Mouse (Mus musculus): Measurements from ENCODE around the gene Col18a1. TPM values are rescaled to one million over a fixed set of nuclear protein-coding genes. Genes with fewer than 3 reads are reported as not detected.

Gene Col18a1
- 122 and 127 TPM in 2 replicates for polyA plus RNA-seq (2016; fragmentation: Nextera tagmentation; extraction: Ambion mirVana)

DNA sequence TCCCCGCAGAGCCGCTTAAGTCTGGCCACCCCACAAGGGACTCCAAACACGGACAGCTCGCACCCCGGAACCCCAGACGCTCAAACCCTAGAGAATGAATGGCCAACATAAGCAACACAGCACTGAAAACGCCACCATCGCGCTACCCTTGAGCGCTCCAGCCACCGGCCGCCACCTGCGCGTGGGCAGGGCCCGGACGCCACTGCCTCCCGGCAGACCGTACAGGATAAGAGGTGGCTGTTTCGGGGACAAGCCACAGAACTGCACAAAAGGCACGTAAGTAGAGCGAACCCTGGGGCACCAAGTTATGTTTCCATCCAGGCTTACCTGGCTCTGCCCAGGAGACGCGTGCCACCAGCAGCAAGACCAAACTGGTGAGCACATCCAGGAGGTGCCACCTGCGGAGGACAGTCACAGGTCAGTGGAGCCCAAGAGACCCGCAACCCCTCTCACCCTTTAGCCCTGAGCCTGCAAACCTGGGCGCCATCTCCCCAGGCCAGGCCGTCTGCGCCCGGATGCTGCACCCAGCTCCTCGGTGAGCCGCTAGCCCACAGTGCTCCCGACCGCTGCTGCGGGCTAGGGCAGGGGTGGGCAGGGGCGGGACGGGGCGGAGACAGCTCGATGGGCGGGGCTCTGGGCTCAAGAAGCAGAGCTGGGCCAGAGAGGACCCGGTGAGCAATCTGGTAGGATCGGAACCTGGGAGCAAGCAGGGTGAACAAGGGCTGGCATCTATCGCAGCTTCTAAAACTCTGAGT lies at the start of gene Col18a1:
Col18a1 (minus strand) TSS at position 586 of the 755 bp plus-strand sequence.
- Histone ChIP-seq H3K4me1 (peaks cover 27% of the 10 kb centered on the region), H3K9me3 (no peaks in the 10 kb centered on the region), H3K27me3 (peaks cover 13% of the 10 kb centered on the region), H3K27ac (peak within 1 kb of the TSS; percentile 76), H3K4me2 (replicated peaks) (peak within 1 kb of the TSS; percentile 82), H3K9ac (peak within 1 kb of the TSS; percentile 47), H3K36me3 (no peaks in the 10 kb centered on the region), H3K4me3 (peak within 1 kb of the TSS; percentile 44)
- ATAC-seq (ENCODE audit: insufficient number of reproducible peaks, insufficient read depth, low FRiP score, low TSS enrichment) = peak; percentile 72
- WGBS = 1% methylated on average over 42 of the region's 42 CpGs

DNA sequence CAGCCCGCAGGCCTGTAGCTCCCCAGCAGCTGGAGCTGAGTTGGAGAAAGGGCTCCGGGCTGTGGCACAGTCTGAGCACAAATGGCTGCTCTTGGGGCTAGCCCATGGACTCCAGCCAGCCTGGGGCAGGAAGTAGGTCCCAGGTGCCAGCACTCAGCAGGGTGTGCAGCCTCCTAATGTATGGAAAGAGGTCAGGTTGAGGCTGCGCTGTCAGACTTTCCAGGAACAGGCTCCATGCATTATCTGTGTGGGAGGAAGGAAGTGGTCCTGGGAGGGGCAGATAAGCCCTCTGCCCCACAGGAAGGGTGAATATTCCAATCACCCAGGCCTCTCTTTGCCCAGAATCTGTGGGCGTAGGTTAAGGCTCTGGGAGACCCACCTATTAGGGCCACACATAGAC lies 49.3 kb upstream of the Col18a1 start:
- ATAC-seq (ENCODE audit: insufficient number of reproducible peaks, insufficient read depth, low FRiP score, low TSS enrichment) = no peak
- H3K27me3 ChIP-seq = no peaks in the 10 kb centered on the region
- 62% methylated on average over 4 of the region's 4 CpGs for WGBS
- H3K4me2 ChIP-seq (replicated peaks) = no peak overlapping the region
- no peaks in the 10 kb centered on the region for H3K36me3 ChIP-seq
- H3K4me3 ChIP-seq = no peak overlapping the region
- H3K4me1 ChIP-seq = peaks cover 13% of the 10 kb centered on the region; the same call in 1 of the 2 replicates
- no peaks in the 10 kb centered on the region for H3K9me3 ChIP-seq
- H3K27ac ChIP-seq = peak overlapping the region; percentile 14
- H3K9ac ChIP-seq = no peak overlapping the region

DNA sequence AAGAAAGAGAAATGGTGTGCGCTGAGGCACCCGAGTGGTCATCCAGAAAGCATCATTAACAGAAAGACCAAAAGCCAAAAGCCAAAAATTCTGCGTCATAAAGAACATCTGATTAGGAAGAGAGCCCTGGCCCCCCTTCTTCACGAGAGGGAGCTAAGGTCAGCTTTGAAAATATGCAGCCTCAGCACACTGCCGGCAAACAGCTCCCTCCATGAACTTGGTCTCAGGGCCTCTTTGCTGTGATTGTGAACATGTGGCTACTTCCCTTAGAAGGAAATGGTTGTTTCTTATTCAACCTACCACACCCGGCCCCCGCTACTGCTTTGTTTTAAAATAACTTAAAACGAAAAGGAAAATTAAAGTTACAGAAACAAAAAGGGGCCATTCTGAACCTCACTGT lies 48.2 kb upstream of the Col18a1 start:
- no peaks in the 10 kb centered on the region for H3K36me3 ChIP-seq
- H3K4me1 ChIP-seq = peaks cover 13% of the 10 kb centered on the region; the same call in 1 of the 2 replicates
- H3K9ac ChIP-seq = no peak overlapping the region
- H3K4me2 ChIP-seq (replicated peaks) = no peak overlapping the region
- no peak overlapping the region for H3K27ac ChIP-seq
- no peaks in the 10 kb centered on the region for H3K9me3 ChIP-seq
- H3K27me3 ChIP-seq = no peaks in the 10 kb centered on the region
- no peak overlapping the region for H3K4me3 ChIP-seq
- ATAC-seq (ENCODE audit: insufficient number of reproducible peaks, insufficient read depth, low FRiP score, low TSS enrichment) = no peak
- WGBS = 49% methylated on average over 8 of the region's 8 CpGs

DNA sequence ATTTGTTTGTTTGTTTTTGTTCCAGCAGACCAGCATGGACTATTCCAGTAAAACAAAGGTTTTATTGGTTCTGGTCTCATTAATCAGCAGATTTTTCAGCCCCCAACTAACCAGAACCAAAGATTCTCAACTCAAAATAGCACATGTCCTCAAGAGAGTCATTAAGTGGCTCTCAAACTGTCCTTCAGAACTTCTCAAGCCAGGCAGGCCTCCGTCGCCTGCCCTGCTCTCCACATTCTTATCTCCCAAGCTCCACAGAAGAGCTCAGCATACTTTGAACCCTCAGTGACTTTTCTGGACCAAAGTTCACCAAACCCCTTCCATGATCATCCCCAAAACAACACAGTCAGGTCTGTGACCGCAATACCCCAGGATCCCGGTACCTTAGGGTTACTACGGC lies 47.1 kb upstream of the Col18a1 start:
- 95% methylated on average over 5 of the region's 5 CpGs for WGBS
- H3K27ac ChIP-seq = no peak overlapping the region
- no peak overlapping the region for H3K4me2 ChIP-seq (replicated peaks)
- H3K36me3 ChIP-seq = no peaks in the 10 kb centered on the region
- H3K27me3 ChIP-seq = no peaks in the 10 kb centered on the region
- no peaks in the 10 kb centered on the region for H3K9me3 ChIP-seq
- ATAC-seq (ENCODE audit: insufficient number of reproducible peaks, insufficient read depth, low FRiP score, low TSS enrichment) = no peak
- peaks cover 13% of the 10 kb centered on the region; the same call in 1 of the 2 replicates for H3K4me1 ChIP-seq
- no peak overlapping the region for H3K9ac ChIP-seq
- H3K4me3 ChIP-seq = no peak overlapping the region

DNA sequence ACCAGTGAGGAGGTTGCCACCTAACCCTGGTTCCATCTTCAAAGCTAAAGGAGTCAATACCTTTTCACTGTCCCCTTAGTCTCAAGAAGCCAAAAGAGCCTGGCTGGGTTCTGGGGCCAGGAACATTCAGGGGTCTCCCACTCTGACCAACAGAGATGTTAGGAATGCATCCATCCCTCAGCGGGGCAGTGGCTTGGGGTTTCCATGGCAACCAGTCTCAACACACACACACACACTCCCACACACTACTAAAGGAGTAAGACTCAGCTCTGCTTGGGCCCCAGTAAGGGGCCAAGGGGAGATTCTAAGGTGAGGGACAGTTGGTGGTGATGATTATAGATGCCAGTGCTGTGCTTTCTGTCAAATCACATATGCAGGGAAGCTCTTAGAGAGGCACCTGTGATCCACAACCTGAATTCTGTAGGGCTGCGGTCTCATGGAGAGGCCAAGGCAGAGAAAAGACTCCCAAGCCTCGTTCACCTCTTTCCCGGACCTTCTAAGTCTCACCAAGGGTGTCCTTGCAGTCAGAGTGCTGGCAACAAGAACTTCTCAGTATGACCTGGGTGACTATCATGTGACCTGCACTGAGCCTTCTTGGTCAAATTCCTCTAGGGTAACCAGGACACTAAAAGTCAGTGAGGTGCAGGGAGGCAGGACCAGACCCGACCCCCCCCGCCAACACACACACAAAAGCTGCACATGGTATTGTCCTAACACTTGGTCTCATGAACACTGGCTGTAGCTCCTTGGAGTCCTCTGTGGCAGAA lies 46.2 kb upstream of the Col18a1 start:
- Histone ChIP-seq H3K4me3 (no peak overlapping the region), H3K36me3 (no peaks in the 10 kb centered on the region), H3K4me2 (replicated peaks) (no peak overlapping the region), H3K9me3 (no peaks in the 10 kb centered on the region), H3K27me3 (no peaks in the 10 kb centered on the region), H3K4me1 (peaks cover 13% of the 10 kb centered on the region; the same call in 1 of the 2 replicates), H3K9ac (no peak overlapping the region), H3K27ac (no peak overlapping the region)
- 85% methylated on average over 6 of the region's 6 CpGs for WGBS
- no peak for ATAC-seq (ENCODE audit: insufficient number of reproducible peaks, insufficient read depth, low FRiP score, low TSS enrichment)

DNA sequence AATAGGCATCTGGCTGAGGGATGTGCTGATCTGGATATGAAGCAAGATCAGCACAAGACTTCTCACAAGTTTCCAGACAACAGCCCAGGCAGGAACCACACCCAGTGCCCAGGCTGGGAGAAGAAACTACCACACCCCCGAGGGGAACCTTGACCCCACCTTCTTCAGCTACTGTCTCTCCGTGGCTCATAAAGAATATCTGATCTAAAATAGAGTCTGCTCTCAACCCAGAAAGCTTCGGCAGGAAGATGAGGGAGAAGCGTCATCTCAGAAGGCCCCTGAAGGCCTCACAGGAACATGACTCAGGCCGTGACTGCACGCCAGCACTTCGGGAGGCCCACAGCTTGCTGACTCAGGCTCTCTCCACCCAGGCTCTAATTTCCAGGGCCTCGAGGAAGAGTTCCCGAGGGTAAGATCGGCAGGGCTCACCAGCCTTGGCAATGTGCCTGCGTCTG lies 44.8 kb upstream of the Col18a1 start:
- Histone ChIP-seq H3K27ac (no peak overlapping the region; the same call in none of the 2 replicates), H3K27me3 (no peaks in the 10 kb centered on the region), H3K9ac (no peak overlapping the region), H3K4me1 (peaks cover 22% of the 10 kb centered on the region; the same call in 1 of the 2 replicates), H3K4me2 (replicated peaks) (no peak overlapping the region), H3K36me3 (peaks cover 1% of the 10 kb centered on the region; the same call in 1 of the 2 replicates), H3K4me3 (no peak overlapping the region), H3K9me3 (no peaks in the 10 kb centered on the region)
- WGBS = 54% methylated on average over 11 of the region's 11 CpGs
- no peak for ATAC-seq (ENCODE audit: insufficient number of reproducible peaks, insufficient read depth, low FRiP score, low TSS enrichment)

DNA sequence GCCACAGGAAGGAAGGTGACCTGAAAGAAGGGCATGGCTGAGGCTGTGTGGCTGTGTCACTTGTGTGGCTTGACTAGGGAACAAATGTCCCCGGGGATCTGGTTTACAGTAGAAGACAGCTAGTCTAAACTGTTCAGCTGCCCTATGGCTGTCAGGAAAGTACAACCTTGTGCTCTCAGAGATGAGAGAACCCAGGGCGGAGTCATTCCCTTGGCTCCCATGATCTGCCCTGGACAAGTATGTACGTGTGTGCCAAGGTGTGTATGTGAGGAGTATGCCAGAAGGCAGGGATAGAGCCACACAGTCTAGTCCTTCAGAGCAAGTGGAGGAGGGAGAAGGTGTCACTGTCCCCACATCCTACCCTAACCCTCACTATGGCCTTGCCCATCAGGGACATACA lies 44.3 kb upstream of the Col18a1 start:
- no peaks in the 10 kb centered on the region for H3K27me3 ChIP-seq
- no peak overlapping the region for H3K4me2 ChIP-seq (replicated peaks)
- H3K9me3 ChIP-seq = no peaks in the 10 kb centered on the region
- no peak overlapping the region for H3K27ac ChIP-seq
- no peak overlapping the region for H3K4me3 ChIP-seq
- WGBS = 90% methylated on average over 3 of the region's 3 CpGs
- H3K36me3 ChIP-seq = peaks cover 3% of the 10 kb centered on the region; the same call in 1 of the 2 replicates
- H3K4me1 ChIP-seq = peaks cover 20% of the 10 kb centered on the region; the same call in 1 of the 2 replicates
- H3K9ac ChIP-seq = no peak overlapping the region
- ATAC-seq (ENCODE audit: insufficient number of reproducible peaks, insufficient read depth, low FRiP score, low TSS enrichment) = no peak

DNA sequence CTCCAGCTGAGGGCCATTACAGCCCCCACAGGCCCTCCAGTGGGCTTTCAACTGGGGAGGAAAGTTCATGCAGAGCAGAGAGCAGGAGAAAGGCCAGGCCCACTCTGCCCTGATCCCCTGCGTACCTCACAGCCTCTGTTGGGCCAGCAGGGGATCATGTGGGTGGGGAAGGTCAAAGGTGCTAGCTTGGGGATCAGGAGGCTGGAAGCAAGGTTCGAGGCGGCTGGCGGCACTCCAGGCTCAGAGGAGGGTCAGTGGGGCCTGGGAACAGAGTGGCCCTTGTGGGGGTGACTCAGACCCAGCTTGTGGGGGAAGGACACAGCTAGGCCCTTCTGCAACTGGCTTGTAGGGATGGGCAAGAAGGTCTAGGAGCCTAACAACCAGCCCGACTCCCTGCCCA lies 42.9 kb upstream of the Col18a1 start:
- Histone ChIP-seq H3K4me3 (no peak overlapping the region), H3K4me2 (replicated peaks) (no peak overlapping the region), H3K27ac (no peak overlapping the region), H3K27me3 (no peaks in the 10 kb centered on the region), H3K4me1 (peaks cover 17% of the 10 kb centered on the region; the same call in 1 of the 2 replicates), H3K9ac (no peak overlapping the region), H3K9me3 (no peaks in the 10 kb centered on the region), H3K36me3 (peaks cover 3% of the 10 kb centered on the region; the same call in 1 of the 2 replicates)
- no peak for ATAC-seq (ENCODE audit: insufficient number of reproducible peaks, insufficient read depth, low FRiP score, low TSS enrichment)
- WGBS = 50% methylated on average over 5 of the region's 5 CpGs

DNA sequence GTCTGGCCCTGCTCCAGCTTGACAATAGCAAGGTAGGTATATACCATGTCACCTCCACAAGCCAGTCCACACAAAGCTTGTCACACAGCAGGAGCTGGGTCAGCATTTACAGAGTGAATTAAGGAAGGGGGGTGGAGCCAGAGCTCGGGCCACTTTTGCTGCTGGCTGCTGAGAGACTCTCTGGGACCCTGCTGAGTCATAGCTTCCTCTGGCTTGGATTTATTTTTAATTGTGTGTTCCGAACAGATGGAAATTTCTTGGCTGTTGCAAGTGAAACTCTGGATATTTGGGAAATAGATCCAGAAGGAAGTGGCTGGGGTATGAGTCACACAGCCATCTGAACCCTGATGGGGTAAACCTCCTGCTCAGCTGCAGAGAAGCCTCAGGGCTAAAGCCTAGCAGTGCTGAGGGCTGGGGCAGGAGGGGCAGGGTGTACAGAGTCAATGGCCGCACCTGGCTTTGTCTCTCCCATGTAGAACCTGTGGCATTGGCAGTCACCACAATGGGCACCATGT lies 40.3 kb upstream of the Col18a1 start:
- Histone ChIP-seq H3K4me2 (replicated peaks) (no peak overlapping the region), H3K27ac (peak overlapping the region; percentile 72; the same call in 1 of the 2 replicates), H3K36me3 (peaks cover 3% of the 10 kb centered on the region; the same call in 1 of the 2 replicates), H3K9me3 (no peaks in the 10 kb centered on the region), H3K4me1 (peaks cover 17% of the 10 kb centered on the region; the same call in 1 of the 2 replicates), H3K4me3 (no peak overlapping the region), H3K9ac (no peak overlapping the region), H3K27me3 (no peaks in the 10 kb centered on the region)
- ATAC-seq (ENCODE audit: insufficient number of reproducible peaks, insufficient read depth, low FRiP score, low TSS enrichment) = 0 out of 2 replicates have a peak, but pooled peaks have one; percentile 43
- 24% methylated on average over 3 of the region's 3 CpGs for WGBS

DNA sequence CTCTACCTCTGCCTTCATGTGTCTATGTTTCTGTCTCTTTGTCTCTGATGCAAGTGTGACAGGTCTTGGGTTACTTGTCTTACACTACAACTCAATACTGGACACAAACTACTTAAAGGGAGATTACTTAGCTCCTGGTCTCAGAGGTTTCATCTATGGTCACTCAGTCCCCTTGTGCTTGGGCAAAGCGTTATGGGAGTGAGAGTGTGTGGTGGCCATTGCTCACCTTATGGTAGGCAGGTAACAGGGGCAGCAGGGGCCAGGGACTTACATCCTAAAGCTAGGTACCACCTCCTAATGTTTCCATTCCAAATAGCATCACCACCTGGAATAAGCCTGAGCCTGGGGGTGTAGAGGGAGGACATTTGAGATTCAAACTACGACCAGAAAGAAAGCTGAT lies 39.8 kb upstream of the Col18a1 start:
- Histone ChIP-seq H3K4me1 (0 out of 2 replicates have a peak, but pooled peaks cover 13% of the 10 kb centered on the region), H3K4me3 (no peak overlapping the region), H3K4me2 (replicated peaks) (no peak overlapping the region), H3K27ac (no peak overlapping the region), H3K9ac (no peak overlapping the region), H3K27me3 (no peaks in the 10 kb centered on the region), H3K9me3 (no peaks in the 10 kb centered on the region), H3K36me3 (peaks cover 3% of the 10 kb centered on the region; the same call in 1 of the 2 replicates)
- no peak for ATAC-seq (ENCODE audit: insufficient number of reproducible peaks, insufficient read depth, low FRiP score, low TSS enrichment)
- 61% methylated on average over 2 of the region's 2 CpGs for WGBS

DNA sequence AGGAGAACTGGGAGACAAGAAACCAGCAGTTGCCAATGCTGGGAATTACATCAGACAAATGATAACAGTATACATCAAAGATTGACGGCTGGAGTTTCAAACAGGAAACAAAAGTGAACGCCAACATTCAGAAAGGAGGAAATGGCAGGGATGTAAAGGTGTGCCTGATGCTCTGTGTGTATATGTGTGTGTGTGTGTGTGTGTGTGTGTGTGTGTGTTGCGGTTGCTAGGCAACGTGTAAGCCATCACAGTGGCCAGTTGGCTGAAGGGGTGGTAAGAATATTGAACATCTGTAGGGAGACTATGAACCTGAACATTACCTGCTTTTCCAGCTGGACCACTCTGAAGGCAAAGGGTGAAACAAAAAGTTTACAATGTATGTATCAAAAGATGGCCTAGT lies 37.6 kb upstream of the Col18a1 start:
- Histone ChIP-seq H3K9me3 (no peaks in the 10 kb centered on the region), H3K4me3 (no peak overlapping the region), H3K36me3 (peaks cover 3% of the 10 kb centered on the region; the same call in 1 of the 2 replicates), H3K9ac (no peak overlapping the region), H3K4me1 (0 out of 2 replicates have a peak, but pooled peaks cover 13% of the 10 kb centered on the region), H3K27ac (no peak overlapping the region), H3K4me2 (replicated peaks) (no peak overlapping the region), H3K27me3 (no peaks in the 10 kb centered on the region)
- ATAC-seq (ENCODE audit: insufficient number of reproducible peaks, insufficient read depth, low FRiP score, low TSS enrichment) = no peak
- WGBS = 82% methylated on average over 4 of the region's 4 CpGs

All from embryonic facial prominence, embryonic 12.5 days (tissue).